Mouse (Mus musculus) neutrophil, adult 83 days (primary cell): ENCODE measurements around the gene Slc15a1. TPM values are rescaled to one million over a fixed set of nuclear protein-coding genes. Genes with fewer than 3 reads are reported as not detected.

ENCODE experiments used
- total RNA-seq, 2 experiments: library from RNA; stranded (reverse); gene quantifications; one replicate each; pipeline ENCODE4 v1.2.4; 2023

Gene Slc15a1
- not detected for total RNA-seq

GRCm38 (mm10) chr14:121504781-121505484 is at the start of gene Slc15a1:
Gene Slc15a1, minus strand, starts transcription at chr14:121505252.

Other genes starting within 250 kb of the Slc15a1 start
- 100 to 1,000 TPM; 170 to 183 TPM for gene Stk24, start 125.2 kb downstream of the Slc15a1 start, total RNA-seq